Mouse (Mus musculus): ENCODE data around the gene Rnf220.

Rnf220 gene

GRCm38 (mm10) chr4:117496482-117497165, at the start of gene Rnf220:
TSS of gene Rnf220 (minus strand) at chr4:117497052.
- DNase-seq (ENCODE audit: low spot score in 2 of 2): no peak

- DNase-seq (ENCODE audit: low spot score in 2 of 2): no peak
These were observed 49.8 kb upstream of the Rnf220 start for GRCm38 (mm10) chr4:117546616-117547015.

- DNase-seq (ENCODE audit: low spot score in 2 of 2): peak in 1 of 2 experiments; percentile 27
These were observed 48.6 kb upstream of the Rnf220 start for GRCm38 (mm10) chr4:117545448-117545847.

GRCm38 (mm10) chr4:117540571-117540970, 43.7 kb upstream of the Rnf220 start:
- no peak for DNase-seq (ENCODE audit: low spot score in 2 of 2)

GRCm38 (mm10) chr4:117539329-117539980, 42.6 kb upstream of the Rnf220 start:
- DNase-seq (ENCODE audit: low spot score in 2 of 2): no peak

GRCm38 (mm10) chr4:117537002-117537401, 40.1 kb upstream of the Rnf220 start:
- no peak for DNase-seq (ENCODE audit: low spot score in 2 of 2)

GRCm38 (mm10) chr4:117535496-117536200, 38.8 kb upstream of the Rnf220 start:
- DNase-seq (ENCODE audit: low spot score in 2 of 2): no peak

- DNase-seq (ENCODE audit: low spot score in 2 of 2): no peak
These were observed 33.0 kb upstream of the Rnf220 start for GRCm38 (mm10) chr4:117529843-117530242.

GRCm38 (mm10) chr4:117527952-117528351, 31.1 kb upstream of the Rnf220 start:
- peak; percentile 14 to 27 for DNase-seq (ENCODE audit: low spot score in 2 of 2)

GRCm38 (mm10) chr4:117527116-117527899, 30.5 kb upstream of the Rnf220 start:
- no peak for DNase-seq (ENCODE audit: low spot score in 2 of 2)

- no peak for DNase-seq (ENCODE audit: low spot score in 2 of 2)
These were observed 29.1 kb upstream of the Rnf220 start for GRCm38 (mm10) chr4:117525990-117526389.

GRCm38 (mm10) chr4:117521350-117521749, 24.5 kb upstream of the Rnf220 start:
- no peak for DNase-seq (ENCODE audit: low spot score in 2 of 2)

- no peak for DNase-seq (ENCODE audit: low spot score in 2 of 2)
These were observed 21.4 kb upstream of the Rnf220 start for GRCm38 (mm10) chr4:117518246-117518645.

- DNase-seq (ENCODE audit: low spot score in 2 of 2): no peak
These were observed 2.2 kb upstream of the Rnf220 start for GRCm38 (mm10) chr4:117499043-117499442.

- DNase-seq (ENCODE audit: low spot score in 2 of 2): no peak
These were observed 917 bp downstream of the Rnf220 start for GRCm38 (mm10) chr4:117495869-117496401.

- no peak for DNase-seq (ENCODE audit: low spot score in 2 of 2)
These were observed 1.8 kb downstream of the Rnf220 start for GRCm38 (mm10) chr4:117494911-117495501.

GRCm38 (mm10) chr4:117493905-117494851, 2.7 kb downstream of the Rnf220 start:
- no peak for DNase-seq (ENCODE audit: low spot score in 2 of 2)

- no peak for DNase-seq (ENCODE audit: low spot score in 2 of 2)
These were observed 3.7 kb downstream of the Rnf220 start for GRCm38 (mm10) chr4:117493161-117493568.

GRCm38 (mm10) chr4:117491840-117492239, 5.0 kb downstream of the Rnf220 start:
- no peak for DNase-seq (ENCODE audit: low spot score in 2 of 2)

- no peak for DNase-seq (ENCODE audit: low spot score in 2 of 2)
These were observed 6.9 kb downstream of the Rnf220 start for GRCm38 (mm10) chr4:117489975-117490374.

All from spleen, postnatal 36 days (tissue).